Mouse (Mus musculus) lung, postnatal 0 days (tissue): Measurements from ENCODE around the gene Usp36. TPM values are rescaled to one million over a fixed set of nuclear protein-coding genes. Genes with fewer than 3 reads are reported as not detected.
A peak's percentile ranks its signal among the peaks of the same experiment; 100 is the strongest.

Source experiments
- ATAC-seq: fragments of 200-750 bp; cut with Nextera tagmentation; 2 replicates; pipeline ENCODE4 v1.8.0; 2017; ENCODE audit warnings: moderate library complexity
- DNase-seq: peaks from one replicate; pipeline ENCODE4 v3.0.0-alpha.2; 2016; ENCODE audit warnings: low spot score
- H3K27ac ChIP-seq: fragments of 300-500 bp; sonication (generic); 2 replicates; pipeline ENCODE4 v1.5.1; 2014; ENCODE audit warnings: antibody characterized with exemption, mild to moderate bottlenecking, low read length, mixed read lengths
- H3K27me3 ChIP-seq: fragments of 300-500 bp; sonication (generic); replicated peaks from 2 replicates; pipeline ENCODE4 v1.6.1; 2014; ENCODE audit warnings: low read length, mixed read lengths; ENCODE audit not compliant: insufficient read depth
- H3K36me3 ChIP-seq: fragments of 300-500 bp; sonication (generic); 2 replicates; pipeline ENCODE4 v1.6.1; 2014; ENCODE audit warnings: low read length, mixed read lengths; ENCODE audit not compliant: insufficient read depth
- H3K4me1 ChIP-seq: fragments of 300-500 bp; sonication (generic); 2 replicates; pipeline ENCODE4 v1.6.1; 2014; ENCODE audit warnings: antibody characterized with exemption, low read depth, low read length, mixed read lengths; ENCODE audit not compliant: insufficient read depth
- H3K4me2 ChIP-seq: fragments of 300-500 bp; sonication (generic); replicated peaks from 2 replicates; pipeline ENCODE4 v1.6.1; 2014; ENCODE audit warnings: low read depth, mild to moderate bottlenecking, low read length, moderate library complexity, mixed read lengths
- H3K4me3 ChIP-seq: fragments of 300-500 bp; sonication (generic); 2 replicates; pipeline ENCODE4 v1.5.1; 2014; ENCODE audit warnings: low read depth, low read length
- H3K9ac ChIP-seq: fragments of 300-500 bp; sonication (generic); replicated peaks from 2 replicates; pipeline ENCODE4 v1.6.1; 2014; ENCODE audit warnings: low read depth, mild to moderate bottlenecking
- H3K9me3 ChIP-seq: fragments of 300-500 bp; sonication (generic); 2 replicates; pipeline ENCODE4 v1.6.1; 2016; ENCODE audit warnings: low read length, mixed read lengths
- CTCF ChIP-seq: IDR thresholded peaks from 2 replicates; pipeline ENCODE4 v1.5.1; 2016; ENCODE audit warnings: antibody characterized with exemption, mild to moderate bottlenecking
- EP300 ChIP-seq: IDR thresholded peaks from 2 replicates; pipeline ENCODE4 v1.6.1; 2016; ENCODE audit warnings: antibody characterized with exemption, mild to moderate bottlenecking, control low read depth
- WGBS: fragments of 180-500 bp; shearing (Covaris S2); extraction: QIAGEN DNeasy Blood & Tissue Kit; methylation state at CpG from one replicate; pipeline ENCODE4 v1.1.7; 2014; 5-methylcytosine and 5-hydroxymethylcytosine counted together
- polyA plus RNA-seq: library from polyadenylated mRNA; unstranded; fragments of >200 nt; fragmentation: Nextera tagmentation; extraction: Ambion mirVana; gene quantifications from 2 replicates; pipeline ENCODE4 v1.2.1, GENCODE M21; 2015

The Usp36 gene
- polyA plus RNA-seq, result 10.5 and 11.8 TPM in 2 replicates

GRCm38 (mm10) chr11:118289999-118290889, at the start of gene Usp36:
Gene Usp36, minus strand, starts transcription at chr11:118290244.
- Histone ChIP-seq H3K4me1 (peaks cover 14% of the 10 kb centered on the region; the same call in 1 of the 2 replicates), H3K27me3 (no peaks in the 10 kb centered on the region), H3K9ac (peak within 1 kb of the TSS; percentile 85), H3K9me3 (no peaks in the 10 kb centered on the region), H3K4me3 (peak within 1 kb of the TSS; percentile 81), H3K4me2 (peak within 1 kb of the TSS; percentile 79), H3K36me3 (0 out of 2 replicates have a peak, but pooled peaks cover 3% of the 10 kb centered on the region), H3K27ac (peak within 1 kb of the TSS; percentile 93)
- no peak for TF ChIP-seq EP300
- peak; percentile 97 for ATAC-seq
- peak; percentile 100 for DNase-seq
- WGBS, result 3% methylated on average over 67 of the region's 68 CpGs

- no peak overlapping the region for H3K27ac ChIP-seq
- DNase-seq (peak; percentile 8), ATAC-seq (no peak)
- TF ChIP-seq EP300, result no peak
- no peak for TF ChIP-seq CTCF
- no peaks in the 10 kb centered on the region for H3K27me3 ChIP-seq
- H3K4me3 ChIP-seq, result no peak overlapping the region
- no peak overlapping the region for H3K9ac ChIP-seq
- H3K4me1 ChIP-seq, result no peaks in the 10 kb centered on the region
- no peaks in the 10 kb centered on the region for H3K9me3 ChIP-seq
- 63% methylated on average over 8 of the region's 8 CpGs for WGBS
- no peaks in the 10 kb centered on the region for H3K36me3 ChIP-seq
- no peak overlapping the region for H3K4me2 ChIP-seq
These were observed 47.6 kb upstream of the Usp36 start for GRCm38 (mm10) chr11:118337491-118338168.

GRCm38 (mm10) chr11:118333431-118333830, 43.4 kb upstream of the Usp36 start:
- DNase-seq, result no peak
- ATAC-seq, result no peak
- WGBS, result 80% methylated on average over 17 of the region's 17 CpGs

GRCm38 (mm10) chr11:118332376-118332775, 42.3 kb upstream of the Usp36 start:
- no peaks in the 10 kb centered on the region for H3K27me3 ChIP-seq
- H3K9ac ChIP-seq, result no peak overlapping the region
- DNase-seq (no peak), ATAC-seq (no peak)
- no peak overlapping the region for H3K27ac ChIP-seq
- no peaks in the 10 kb centered on the region for H3K4me1 ChIP-seq
- H3K36me3 ChIP-seq, result no peaks in the 10 kb centered on the region; the same call in 1 of the 2 replicates
- TF ChIP-seq CTCF (no peak), EP300 (no peak)
- no peak overlapping the region for H3K4me2 ChIP-seq
- no peak overlapping the region for H3K4me3 ChIP-seq
- H3K9me3 ChIP-seq, result no peaks in the 10 kb centered on the region
- WGBS, result 90% methylated on average over 11 of the region's 11 CpGs

More at GRCm38 (mm10) chr11:118333431-118333830, 43.4 kb upstream of the Usp36 start:
- no peaks in the 10 kb centered on the region for H3K9me3 ChIP-seq
- H3K4me2 ChIP-seq, result no peak overlapping the region
- H3K4me3 ChIP-seq, result no peak overlapping the region
- H3K4me1 ChIP-seq, result no peaks in the 10 kb centered on the region
- H3K36me3 ChIP-seq, result no peaks in the 10 kb centered on the region; the same call in 1 of the 2 replicates
- no peak overlapping the region for H3K27ac ChIP-seq
- TF ChIP-seq CTCF (no peak), EP300 (no peak)
- no peak overlapping the region for H3K9ac ChIP-seq
- no peaks in the 10 kb centered on the region for H3K27me3 ChIP-seq

- no peaks in the 10 kb centered on the region for H3K9me3 ChIP-seq
- H3K27me3 ChIP-seq, result no peaks in the 10 kb centered on the region
- TF ChIP-seq CTCF, result no peak
- TF ChIP-seq EP300, result no peak
- no peak overlapping the region for H3K4me3 ChIP-seq
- no peak for DNase-seq
- no peak overlapping the region for H3K9ac ChIP-seq
- no peaks in the 10 kb centered on the region; the same call in 1 of the 2 replicates for H3K36me3 ChIP-seq
- H3K27ac ChIP-seq, result no peak overlapping the region
- WGBS, result 93% methylated on average over 16 of the region's 16 CpGs
- no peak overlapping the region for H3K4me2 ChIP-seq
- no peak for ATAC-seq
- no peaks in the 10 kb centered on the region for H3K4me1 ChIP-seq
These were observed 40.7 kb upstream of the Usp36 start for GRCm38 (mm10) chr11:118330777-118331176.

- DNase-seq, result no peak
- Histone ChIP-seq H3K4me2 (no peak overlapping the region), H3K4me3 (no peak overlapping the region), H3K27ac (no peak overlapping the region), H3K27me3 (no peaks in the 10 kb centered on the region), H3K4me1 (no peaks in the 10 kb centered on the region), H3K9me3 (no peaks in the 10 kb centered on the region), H3K9ac (no peak overlapping the region), H3K36me3 (no peaks in the 10 kb centered on the region; the same call in 1 of the 2 replicates)
- no peak for TF ChIP-seq EP300
- no peak for TF ChIP-seq CTCF
- no peak for ATAC-seq
- WGBS, result 94% methylated on average over 14 of the region's 14 CpGs
These were observed 40.3 kb upstream of the Usp36 start for GRCm38 (mm10) chr11:118330361-118330760.
